Mouse (Mus musculus) C2C12 (cell line): Measurements from ENCODE around the gene 9230102O04Rik. TPM values are rescaled to one million over a fixed set of nuclear protein-coding genes. Genes with fewer than 3 reads are reported as not detected.

Source experiments
- H3K27me3 ChIP-seq: one replicate; pipeline ENCODE4 v1.6.1; 2011; ENCODE audit not compliant: control insufficient read depth, insufficient read depth, insufficient read length
- H3K36me3 ChIP-seq: one replicate; pipeline ENCODE4 v1.6.1; 2011; ENCODE audit not compliant: control insufficient read depth, insufficient read depth
- H3K4me3 ChIP-seq: one replicate; pipeline ENCODE4 v1.5.1; 2011; ENCODE audit warnings: mild to moderate bottlenecking, control low read depth; ENCODE audit not compliant: poor library complexity, insufficient read depth, severe bottlenecking
- H3K79me2 ChIP-seq: one replicate; pipeline ENCODE4 v1.6.1; 2011; ENCODE audit not compliant: control insufficient read depth, insufficient read depth
- H3K79me3 ChIP-seq: one replicate; pipeline ENCODE4 v1.6.1; 2011; ENCODE audit warnings: low read depth, control low read depth
- H3ac ChIP-seq: one replicate; pipeline ENCODE3; 2011; ENCODE audit warnings: low read depth; ENCODE audit not compliant: control insufficient read depth, insufficient read length
- CEBPB ChIP-seq: IDR thresholded peaks from one replicate; pipeline ENCODE4 v1.6.1; 2011; ENCODE audit warnings: low read depth, mild to moderate bottlenecking, control low read depth, moderate library complexity
- CTCF ChIP-seq: IDR thresholded peaks from one replicate; pipeline ENCODE4 v1.5.1; 2011; ENCODE audit not compliant: control insufficient read depth, insufficient read depth, insufficient read length
- FOSL1 ChIP-seq: IDR thresholded peaks from one replicate; pipeline ENCODE4 v1.8.0; 2011; ENCODE audit warnings: mild to moderate bottlenecking, low read length; ENCODE audit not compliant: poor library complexity, insufficient read depth, severe bottlenecking
- MAX ChIP-seq: IDR thresholded peaks from one replicate; pipeline ENCODE4 v1.6.1; 2011; ENCODE audit warnings: mild to moderate bottlenecking, control low read depth
- MYOD1 ChIP-seq: IDR thresholded peaks from one replicate; pipeline ENCODE4 v1.6.1; 2011; ENCODE audit warnings: low read depth; ENCODE audit not compliant: control insufficient read depth, insufficient read length
- MYOG ChIP-seq: IDR thresholded peaks from one replicate; pipeline ENCODE4 v1.6.1; 2011; ENCODE audit not compliant: control insufficient read depth, insufficient read length; ENCODE audit errors: extremely low read depth
- USF1 ChIP-seq: IDR thresholded peaks from one replicate; pipeline ENCODE4 v1.6.1; 2011; ENCODE audit warnings: low read depth, mild to moderate bottlenecking, control low read depth, moderate library complexity
- polyA plus RNA-seq: library from polyadenylated mRNA; unstranded; fragments of >200 nt; fragmentation: generic; extraction: Trizol; gene quantifications from one replicate; pipeline ENCODE4 v1.2.1, GENCODE M21; 2012; ENCODE audit warnings: missing spikeins

Gene 9230102O04Rik
- polyA plus RNA-seq, 1 experiment, result not detected

DNA sequence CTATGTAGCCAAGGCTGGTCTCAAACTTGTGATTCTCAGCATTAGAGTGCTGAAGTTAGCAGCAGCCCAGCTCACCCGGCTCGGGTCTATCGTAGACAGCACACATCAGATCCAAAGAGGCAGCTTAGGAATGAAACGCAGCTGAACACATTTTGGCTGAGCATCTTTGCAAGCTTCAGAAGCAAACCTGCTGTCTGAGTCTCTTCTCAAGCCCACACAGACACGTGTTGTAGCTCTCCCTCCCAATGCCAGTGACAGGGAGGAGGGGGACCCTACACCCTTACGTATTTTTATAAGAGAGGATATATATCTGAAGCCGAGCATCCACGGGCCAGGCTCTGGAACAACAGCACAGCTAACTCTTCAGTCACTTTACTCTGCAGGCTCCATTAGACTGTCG, 28.3 kb upstream of the 9230102O04Rik start:
- H3K79me2 ChIP-seq, result no peaks in the 10 kb centered on the region
- H3ac ChIP-seq, result no peak overlapping the region
- no peak overlapping the region for H3K4me3 ChIP-seq
- no peaks in the 10 kb centered on the region for H3K79me3 ChIP-seq
- H3K36me3 ChIP-seq, result peaks cover 12% of the 10 kb centered on the region
- no peak for TF ChIP-seq CTCF
- TF ChIP-seq MYOD1, result no peak
- no peaks in the 10 kb centered on the region for H3K27me3 ChIP-seq

GRCm38 (mm10) chr2:9905995-9906394, 16.7 kb upstream of the 9230102O04Rik start:
- no peak for TF ChIP-seq FOSL1
- no peak for TF ChIP-seq CTCF
- TF ChIP-seq CEBPB, result no peak
- no peak for TF ChIP-seq MYOG
- TF ChIP-seq MAX, result no peak
- TF ChIP-seq MYOD1, result no peak
- no peak for TF ChIP-seq USF1
- Histone ChIP-seq H3K36me3 (no peaks in the 10 kb centered on the region), H3K79me2 (no peaks in the 10 kb centered on the region), H3K4me3 (no peak overlapping the region), H3ac (no peak overlapping the region), H3K79me3 (no peaks in the 10 kb centered on the region), H3K27me3 (no peaks in the 10 kb centered on the region)

DNA sequence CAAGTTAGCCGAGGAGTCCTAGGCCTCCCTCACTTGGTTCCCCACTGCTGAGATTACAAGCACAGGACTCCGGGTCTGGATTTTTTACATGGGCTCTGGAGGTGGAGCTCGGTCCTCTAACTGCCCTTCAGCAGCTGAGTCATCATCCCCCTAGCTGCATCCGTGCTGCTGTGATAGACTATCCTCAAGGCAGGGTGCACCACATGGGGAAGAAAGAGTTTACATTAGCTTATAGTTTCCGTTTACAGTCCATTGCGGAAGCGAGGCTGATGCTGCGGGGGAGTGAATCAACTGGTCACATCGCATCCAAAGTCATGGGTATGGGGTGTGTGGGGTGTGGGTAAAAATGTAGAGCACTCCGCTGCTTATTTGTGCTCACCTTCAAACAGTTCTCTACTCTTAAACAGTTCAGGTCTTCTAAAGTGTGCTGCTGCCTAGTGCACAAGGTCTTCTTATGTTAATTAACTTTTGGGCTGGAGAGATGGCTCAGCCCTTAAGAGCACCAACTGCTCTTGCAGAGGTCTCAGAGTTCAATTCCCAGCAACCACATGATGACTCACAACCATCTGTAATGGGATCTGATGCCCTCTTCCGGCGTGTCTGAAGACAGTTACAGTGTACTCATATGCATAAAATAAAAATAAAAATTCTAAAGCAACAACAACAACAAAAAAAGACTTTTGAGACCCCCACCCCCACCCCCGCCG, 14.7 kb upstream of the 9230102O04Rik start:
- H3K4me3 ChIP-seq, result no peak overlapping the region
- no peaks in the 10 kb centered on the region for H3K27me3 ChIP-seq
- H3ac ChIP-seq, result no peak overlapping the region
- no peaks in the 10 kb centered on the region for H3K79me2 ChIP-seq
- no peaks in the 10 kb centered on the region for H3K36me3 ChIP-seq
- no peaks in the 10 kb centered on the region for H3K79me3 ChIP-seq
- TF ChIP-seq MYOG, result no peak
- TF ChIP-seq MAX, result no peak
- no peak for TF ChIP-seq CTCF
- TF ChIP-seq FOSL1, result no peak
- TF ChIP-seq MYOD1, result no peak
- TF ChIP-seq CEBPB, result no peak
- TF ChIP-seq USF1, result no peak

DNA sequence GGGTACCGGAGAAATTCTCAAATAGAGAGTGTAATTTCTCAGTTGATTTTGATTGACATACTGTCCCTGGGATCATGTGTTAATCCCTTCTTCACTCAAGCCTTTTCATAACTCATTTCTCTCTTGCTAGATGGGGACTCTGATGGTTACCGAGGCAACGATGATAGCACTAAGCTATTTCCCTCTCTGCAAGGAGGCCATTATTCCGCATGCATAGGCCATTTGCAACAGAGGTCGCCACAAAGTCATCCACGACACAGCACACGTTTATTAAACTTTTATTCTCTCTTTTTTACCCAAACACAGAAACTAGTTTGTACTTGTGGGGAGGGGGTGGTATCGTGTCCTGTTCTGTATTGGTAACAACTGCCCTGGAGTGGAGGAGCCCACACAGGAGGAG, 8.5 kb upstream of the 9230102O04Rik start:
- no peaks in the 10 kb centered on the region for H3K36me3 ChIP-seq
- H3K27me3 ChIP-seq, result no peaks in the 10 kb centered on the region
- TF ChIP-seq MYOD1, result no peak
- no peak for TF ChIP-seq MYOG
- no peak for TF ChIP-seq MAX
- no peak for TF ChIP-seq USF1
- no peak for TF ChIP-seq FOSL1
- no peak for TF ChIP-seq CTCF
- no peak for TF ChIP-seq CEBPB
- no peak overlapping the region for H3ac ChIP-seq
- no peak overlapping the region for H3K4me3 ChIP-seq
- H3K79me3 ChIP-seq, result no peaks in the 10 kb centered on the region
- H3K79me2 ChIP-seq, result no peaks in the 10 kb centered on the region

GRCm38 (mm10) chr2:9896097-9896770, 6.9 kb upstream of the 9230102O04Rik start:
- no peaks in the 10 kb centered on the region for H3K36me3 ChIP-seq
- no peak overlapping the region for H3K4me3 ChIP-seq
- no peaks in the 10 kb centered on the region for H3K79me3 ChIP-seq
- H3ac ChIP-seq, result no peak overlapping the region
- H3K27me3 ChIP-seq, result no peaks in the 10 kb centered on the region
- H3K79me2 ChIP-seq, result no peaks in the 10 kb centered on the region
- no peak for TF ChIP-seq MYOG
- no peak for TF ChIP-seq USF1
- TF ChIP-seq CEBPB, result no peak
- no peak for TF ChIP-seq MYOD1
- TF ChIP-seq MAX, result no peak
- TF ChIP-seq CTCF, result no peak
- no peak for TF ChIP-seq FOSL1
